Comparison of ENCODE assay signal across 8 mouse cellular contexts in genomic region chr1:157446325-157446724, GRCm38 (mm10). TPM values are rescaled to one million over a fixed set of nuclear protein-coding genes. Genes with fewer than 3 reads are reported as not detected.
DNase-seq lines count a peak whose midpoint lies in the region; ATAC-seq and TF ChIP-seq lines count a peak whose summit lies in the region.

No protein-coding gene starts in this region.

- no peak overlapping the region for H3K27ac ChIP-seq in testis, adult 2 months (ENCODE audit: control insufficient read depth, insufficient read depth, low read depth, low read length)

- peak; percentile 47 for TF ChIP-seq CTCF in testis, adult 2 months (IDR thresholded peaks at IDR 0.05; ENCODE audit: control insufficient read depth, insufficient read depth, insufficient replicate concordance, low read depth, low read length)

- H3K4me3 ChIP-seq in testis, adult 2 months (ENCODE audit: control insufficient read depth, low read depth, low read length): no peak overlapping the region

- H3K4me1 ChIP-seq in testis, adult 2 months (ENCODE audit: control insufficient read depth, insufficient read depth, low read length): peaks cover 27% of the 10 kb centered on the region

- no peak for TF ChIP-seq POLR2A in testis, adult 2 months (IDR thresholded peaks at IDR 0.05; ENCODE audit: control insufficient read depth, low read depth, low read length)

- ATAC-seq in cerebellum, adult (ENCODE audit: insufficient number of reproducible peaks, low FRiP score, low TSS enrichment): no peak

- H3K36me3 ChIP-seq in testis, adult 2 months (ENCODE audit: control insufficient read depth, insufficient read depth, low read length): no peaks in the 10 kb centered on the region

- H3K27me3 ChIP-seq in testis, adult 2 months (ENCODE audit: control insufficient read depth, insufficient read depth, low read length): 0 out of 2 replicates have a peak, but pooled peaks cover 2% of the 10 kb centered on the region

- DNase-seq in cerebellum, adult 11 months: peak; percentile 44
- DNase-seq in urinary bladder, postnatal 14 days (ENCODE audit: low spot score): peak; percentile 61
- no peak for DNase-seq in urinary bladder, adult 2 months (ENCODE audit: low spot score)
- peak; percentile 60 for DNase-seq in gastrocnemius, postnatal 10 days
- DNase-seq in kidney, postnatal 4 days: peak; percentile 73 to 79
- DNase-seq in lung, postnatal 14 days: peak; percentile 79

RNA-seq across cellular contexts. Expression of gene Cryzl2, which starts 12.1 kb away (rescaled TPM):
- 27.7 and 29.0 TPM in 2 replicates for polyA plus RNA-seq in urinary bladder, adult 2 months (2012; rRNA removed)
- total RNA-seq in gastrocnemius, postnatal 10 days (2021): 1 to 10 TPM; 2.8 to 3.9 TPM
- polyA plus RNA-seq in testis, adult 2 months (2012; rRNA removed): 4.7 and 5.5 TPM in 2 replicates

RNA-seq across cellular contexts. Expression of gene Rasal2, which starts 33.9 kb away (rescaled TPM):
- 6.1 and 8.6 TPM in 2 replicates for polyA plus RNA-seq in urinary bladder, adult 2 months (2012; rRNA removed)
- total RNA-seq in gastrocnemius, postnatal 10 days (2021): 10 to 100 TPM; 13.1 to 17.4 TPM
- polyA plus RNA-seq in testis, adult 2 months (2012; rRNA removed): 13.2 and 13.7 TPM in 2 replicates
